Mouse (Mus musculus) megakaryocyte, embryonic 14.5 days (primary cell): ENCODE measurements around the gene Dntt.

Source experiments
- FLI1 ChIP-seq: IDR thresholded peaks from 2 replicates; pipeline ENCODE4 v1.6.1; 2012; ENCODE audit warnings: low read length, inconsistent platforms, mixed read lengths
- GATA1 ChIP-seq: IDR thresholded peaks from 3 replicates; pipeline ENCODE4 v1.6.1; 2012; ENCODE audit warnings: mixed read lengths, low read length, inconsistent platforms, borderline replicate concordance

GRCm38 (mm10) chr19:41020537-41020936 lies 8.5 kb upstream of the Dntt start:
- TF ChIP-seq GATA1 (no peak), FLI1 (no peak)
